Mouse (Mus musculus) layer of hippocampus, adult 9-11 months (tissue): ENCODE measurements at regions not wholly inside any gene's neighbourhood (a gene's known extent, or its start where the extent isn't known, plus 50 kb on each side); places are given as distances from the start of the nearest gene placed in this dataset.
"Not testable (repeated sequence)": the region's sequence is repeated elsewhere in the genome, so short reads cannot be mapped to it uniquely, and the experiment has no call there.

Experiments
- DNase-seq: peaks from one replicate; pipeline ENCODE4 v3.0.0; 2022

GRCm38 (mm10) chr10:10270297-10270696, 201.8 kb downstream of the Adgb start:
- no peak for DNase-seq

- DNase-seq, result no peak
Measured at GRCm38 (mm10) chr10:10252540-10253318, 219.4 kb downstream of the Adgb start.

DNA sequence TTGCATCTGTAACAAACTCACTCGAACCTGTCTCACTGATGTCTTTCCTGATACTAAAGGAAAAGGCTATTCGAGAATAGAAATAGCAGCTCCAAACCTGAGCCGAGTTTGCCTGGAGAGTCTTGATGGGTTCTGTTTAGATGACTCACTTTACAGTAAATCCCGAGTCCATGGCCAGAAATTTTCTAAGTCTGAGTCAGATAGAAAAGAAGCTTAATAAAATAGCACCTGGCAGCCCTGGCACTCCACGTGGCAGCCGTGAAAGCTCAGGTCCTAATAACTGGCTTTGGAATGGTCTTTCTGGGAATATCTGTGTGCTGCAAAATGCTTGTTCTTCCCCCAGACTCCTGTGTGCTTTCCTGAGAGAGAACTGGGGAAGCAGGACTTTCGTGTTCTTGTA, 220.0 kb downstream of the Adgb start:
- DNase-seq, result no peak

DNA sequence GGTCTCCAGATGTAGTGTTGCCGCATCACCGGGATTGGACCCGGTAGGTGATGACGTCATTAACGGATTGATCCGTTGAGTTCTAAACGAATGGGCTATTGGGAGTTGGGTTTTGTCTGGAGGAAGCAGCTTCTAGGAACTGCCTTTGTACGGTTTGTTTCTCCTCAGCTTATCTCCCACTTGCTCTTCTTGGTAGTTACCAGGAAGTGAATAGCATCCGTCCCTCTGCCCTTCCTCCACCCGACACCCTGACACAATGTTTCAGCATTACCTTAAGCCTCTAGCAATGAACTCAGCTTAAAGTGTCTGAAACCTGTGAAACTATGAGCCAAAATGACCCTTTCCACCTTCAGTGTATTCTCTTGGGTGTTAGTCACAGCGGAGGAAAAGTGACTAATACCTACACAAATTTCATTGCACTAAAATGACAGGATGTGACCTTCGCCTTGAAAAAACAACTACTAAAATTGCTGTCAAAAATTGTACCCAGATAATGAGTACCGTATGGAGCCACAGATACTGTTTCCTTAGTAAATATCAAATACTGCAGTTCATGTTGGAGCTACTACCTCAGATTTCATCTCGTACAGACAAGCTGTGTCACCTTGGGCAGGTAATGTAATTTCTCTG, 237.1 kb downstream of the Adgb start:
- DNase-seq, result no peak

- DNase-seq, result no peak
Measured at GRCm38 (mm10) chr10:10224582-10225144, 247.5 kb downstream of the Adgb start.

GRCm38 (mm10) chr10:10219726-10220125, 252.4 kb downstream of the Adgb start:
- peak; percentile 36 for DNase-seq

GRCm38 (mm10) chr10:10216892-10217291, 255.2 kb downstream of the Adgb start:
- DNase-seq, result no peak

GRCm38 (mm10) chr10:10215376-10215775, 256.8 kb downstream of the Adgb start:
- no peak for DNase-seq

- DNase-seq, result no peak
Measured at GRCm38 (mm10) chr10:10208354-10208753, 263.8 kb downstream of the Adgb start.

- DNase-seq, result no peak
Measured at GRCm38 (mm10) chr10:10205805-10206520, 266.2 kb downstream of the Adgb start.

GRCm38 (mm10) chr10:10203982-10204381, 268.1 kb downstream of the Adgb start:
- no peak for DNase-seq

- no peak for DNase-seq
Measured at GRCm38 (mm10) chr10:10190308-10190707, 281.8 kb downstream of the Adgb start.

GRCm38 (mm10) chr10:10188113-10188512, 284.0 kb downstream of the Adgb start:
- peak; percentile 13 for DNase-seq

DNA sequence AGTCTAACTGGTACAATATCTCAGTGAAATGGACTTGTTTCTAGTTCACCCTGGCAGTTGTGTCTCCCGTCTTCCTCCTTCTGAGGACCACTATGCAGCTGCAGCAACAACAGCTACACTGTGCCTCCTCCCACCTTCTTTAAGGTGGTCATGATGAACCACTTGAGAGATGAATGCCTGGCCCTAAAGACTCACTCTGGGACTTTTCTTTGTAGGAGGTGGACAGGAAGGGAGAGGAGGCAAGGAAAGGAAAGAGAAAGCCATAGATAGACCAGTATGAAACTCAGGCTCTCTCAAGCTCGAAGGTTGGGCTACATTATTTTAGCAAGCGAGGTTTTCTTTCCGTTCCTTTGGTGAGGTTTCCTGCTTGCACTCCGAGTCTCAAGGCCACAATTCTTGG, 285.4 kb downstream of the Adgb start:
- no peak for DNase-seq

GRCm38 (mm10) chr10:10185298-10185883, 284.5 kb upstream of the Stxbp5 start:
- DNase-seq, result no peak

DNA sequence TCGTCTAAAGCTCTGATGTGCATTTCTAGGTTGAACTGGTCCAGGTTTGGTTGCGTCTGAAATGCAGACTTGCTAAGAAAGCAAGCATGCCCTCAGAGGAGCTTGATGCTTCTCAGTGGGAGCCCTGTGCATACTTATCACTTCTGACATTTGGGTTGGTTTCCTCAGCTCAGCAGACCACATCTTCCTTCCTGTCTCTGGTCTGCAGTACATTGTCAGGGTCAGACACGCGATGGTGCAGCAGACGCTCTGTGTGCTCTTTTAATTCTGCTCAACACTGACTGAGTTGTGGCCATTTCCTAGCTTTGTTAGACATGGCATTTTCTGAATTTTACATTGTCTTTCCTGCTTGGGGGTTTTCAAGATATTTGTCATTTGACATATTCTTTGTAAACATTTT, 283.5 kb upstream of the Stxbp5 start:
- DNase-seq, result peak; percentile 9

DNA sequence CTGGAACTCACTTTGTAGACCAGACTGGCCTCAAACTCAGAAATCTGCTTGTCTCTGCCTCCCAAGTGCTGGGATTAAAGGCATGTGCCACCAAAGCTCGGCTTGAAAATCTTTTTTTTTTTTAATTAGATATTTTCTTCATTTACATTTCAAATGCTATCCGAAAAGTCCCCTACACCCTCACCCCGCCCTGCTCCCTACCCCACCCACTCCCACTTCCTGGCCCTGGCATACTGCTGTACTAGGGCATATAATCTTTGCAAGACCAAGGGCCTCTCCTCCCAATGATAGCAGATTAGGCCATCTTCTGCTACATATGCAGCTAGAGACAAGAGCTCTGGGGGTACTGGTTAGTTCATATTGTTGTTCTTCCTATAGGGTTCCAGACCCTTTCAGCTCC, 276.2 kb upstream of the Stxbp5 start:
- not testable (repeated sequence) for DNase-seq
